Mouse (Mus musculus) embryonic facial prominence, embryonic 14.5 days (tissue): ENCODE results near the gene Plekhh1. TPM values are rescaled to one million over a fixed set of nuclear protein-coding genes. Genes with fewer than 3 reads are reported as not detected.

ENCODE experiments used
- ATAC-seq: fragments of 200-750 bp; cut with Nextera tagmentation; 2 replicates; pipeline ENCODE4 v1.8.0; 2017; ENCODE audit warnings: low read depth, moderate number of reproducible peaks, moderate TSS enrichment
- DNase-seq: peaks from one replicate; pipeline ENCODE4 v3.0.0-alpha.2; 2015; ENCODE audit warnings: low spot score
- H3K27ac ChIP-seq: fragments of 300-500 bp; sonication (generic); replicated peaks from 2 replicates; pipeline ENCODE4 v1.5.1; 2014; ENCODE audit warnings: low read depth, mild to moderate bottlenecking, low read length, moderate library complexity
- H3K27me3 ChIP-seq: fragments of 300-500 bp; sonication (generic); replicated peaks from 2 replicates; pipeline ENCODE4 v1.6.1; 2014; ENCODE audit warnings: low read length; ENCODE audit not compliant: control insufficient read depth, insufficient read depth
- H3K36me3 ChIP-seq: fragments of 300-500 bp; sonication (generic); 2 replicates; pipeline ENCODE4 v1.6.1; 2014; ENCODE audit warnings: low read length, mixed read lengths; ENCODE audit not compliant: control insufficient read depth, insufficient read depth
- H3K4me1 ChIP-seq: fragments of 300-500 bp; sonication (generic); 2 replicates; pipeline ENCODE4 v1.6.1; 2014; ENCODE audit warnings: antibody characterized with exemption, low read length; ENCODE audit not compliant: control insufficient read depth, insufficient read depth
- H3K4me2 ChIP-seq: fragments of 300-500 bp; sonication (generic); 2 replicates; pipeline ENCODE4 v1.6.1; 2014; ENCODE audit warnings: low read depth, mild to moderate bottlenecking, low read length, moderate library complexity, mixed read lengths
- H3K4me3 ChIP-seq: fragments of 300-500 bp; sonication (generic); 2 replicates; pipeline ENCODE4 v1.5.1; 2014; ENCODE audit warnings: low read depth, mild to moderate bottlenecking, low read length
- H3K9ac ChIP-seq: fragments of 300-500 bp; sonication (generic); 2 replicates; pipeline ENCODE4 v1.6.1; 2014; ENCODE audit warnings: low read depth, mild to moderate bottlenecking, low read length, moderate library complexity, mixed read lengths
- H3K9me3 ChIP-seq: fragments of 300-500 bp; sonication (generic); 2 replicates; pipeline ENCODE4 v1.6.1; 2016; ENCODE audit warnings: low read length; ENCODE audit not compliant: control insufficient read depth
- WGBS: fragments of 180-500 bp; shearing (Covaris S2); extraction: QIAGEN DNeasy Blood & Tissue Kit; methylation state at CpG from one replicate; pipeline ENCODE4 v1.1.7; 2014; 5-methylcytosine and 5-hydroxymethylcytosine counted together
- polyA plus RNA-seq: library from polyadenylated mRNA; unstranded; fragments of >200 nt; fragmentation: Nextera tagmentation; extraction: Ambion mirVana; gene quantifications from 2 replicates; pipeline ENCODE4 v1.2.1, GENCODE M21; 2014

Gene Plekhh1
- polyA plus RNA-seq, 1 experiment from 2014 or later: 3.5 TPM

DNA sequence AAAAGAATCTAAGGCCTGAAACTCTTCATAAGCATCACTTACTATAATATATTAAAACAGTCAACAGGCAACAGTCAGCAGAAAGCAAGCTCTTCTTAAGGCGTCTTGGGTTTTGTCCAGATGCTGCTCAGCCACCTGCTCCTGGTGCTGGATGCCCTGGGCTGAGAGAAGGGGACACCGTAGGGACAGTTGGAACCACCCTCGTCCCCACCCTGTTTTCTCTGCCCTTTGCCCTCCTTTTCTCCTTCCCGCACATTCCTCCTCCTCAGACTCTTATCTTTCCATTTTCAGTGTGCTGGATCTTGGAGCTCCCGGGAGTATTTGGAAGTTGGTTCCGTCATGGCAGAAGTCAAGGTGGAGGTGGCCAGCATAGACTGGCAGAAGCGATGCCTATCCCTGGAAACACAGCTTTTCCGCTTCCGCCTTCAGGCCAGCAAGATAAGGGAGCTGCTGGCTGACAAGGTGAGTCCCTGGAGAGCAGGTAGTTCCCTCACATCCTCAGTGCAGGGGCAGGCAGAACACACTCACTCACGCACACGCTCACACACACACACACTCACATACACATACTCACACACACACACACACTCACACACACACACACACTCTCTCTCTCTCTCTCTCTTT, 11.4 kb downstream of the Plekhh1 start:
- Histone ChIP-seq H3K27me3 (no peaks in the 10 kb centered on the region), H3K4me3 (no peak overlapping the region), H3K36me3 (no peaks in the 10 kb centered on the region), H3K27ac (no peak overlapping the region), H3K9me3 (no peaks in the 10 kb centered on the region), H3K9ac (no peak overlapping the region), H3K4me1 (no peaks in the 10 kb centered on the region), H3K4me2 (no peak overlapping the region)
- 83% methylated on average over 11 of the region's 11 CpGs for WGBS
- ATAC-seq: no peak
- no peak for DNase-seq

DNA sequence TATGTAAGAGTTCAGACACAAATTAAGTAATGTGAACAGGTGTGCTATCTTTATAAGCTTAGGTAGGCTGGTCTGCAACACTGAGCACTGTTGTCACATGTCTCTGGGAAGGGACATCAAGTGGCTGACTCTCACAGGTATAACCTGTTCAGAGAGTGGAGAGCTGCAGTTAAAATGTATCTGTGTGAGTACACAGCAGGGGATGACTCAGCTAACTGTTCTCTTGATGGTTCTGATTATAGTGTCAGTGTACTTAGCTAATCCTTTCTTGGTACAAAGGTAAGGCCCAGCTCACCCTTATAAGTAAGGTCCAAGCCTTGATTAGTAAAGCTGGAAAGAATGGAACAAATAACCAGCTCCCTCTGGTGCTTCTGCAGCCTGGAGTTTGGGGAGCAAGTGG, 12.5 kb downstream of the Plekhh1 start:
- Histone ChIP-seq H3K9me3 (0 out of 2 replicates have a peak, but pooled peaks cover 3% of the 10 kb centered on the region), H3K9ac (no peak overlapping the region), H3K4me3 (no peak overlapping the region), H3K4me2 (no peak overlapping the region), H3K27me3 (no peaks in the 10 kb centered on the region), H3K4me1 (no peaks in the 10 kb centered on the region), H3K36me3 (no peaks in the 10 kb centered on the region), H3K27ac (no peak overlapping the region)
- ATAC-seq: no peak
- DNase-seq: no peak

DNA sequence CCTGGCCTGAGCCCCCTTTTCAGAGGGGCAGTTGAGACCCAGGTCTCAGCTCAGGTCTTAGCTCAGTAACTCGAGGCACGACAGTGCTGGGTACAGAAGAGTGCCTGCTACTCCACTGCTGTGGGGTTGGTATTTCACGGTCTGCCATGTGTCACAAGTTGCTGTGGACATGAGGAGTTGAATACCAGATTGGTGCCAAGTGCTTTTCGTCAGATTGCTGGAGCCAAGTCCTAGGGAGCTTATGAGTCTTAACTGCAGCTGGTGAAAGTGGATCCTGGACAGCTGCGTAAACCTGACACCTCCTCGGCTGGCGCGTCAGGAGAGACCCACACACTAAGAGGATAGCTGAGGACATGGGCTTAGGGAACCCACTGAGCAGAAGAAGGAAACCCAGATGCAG, 15.7 kb downstream of the Plekhh1 start:
- WGBS: 54% methylated on average over 8 of the region's 8 CpGs
- peak; percentile 94 for ATAC-seq

GRCm38 (mm10) chr12:79046171-79046570, 17.2 kb downstream of the Plekhh1 start:
- no peaks in the 10 kb centered on the region for H3K4me1 ChIP-seq
- no peaks in the 10 kb centered on the region for H3K27me3 ChIP-seq
- no peak overlapping the region for H3K4me3 ChIP-seq
- no peak overlapping the region for H3K9ac ChIP-seq
- ATAC-seq: no peak
- no peak overlapping the region for H3K4me2 ChIP-seq
- H3K9me3 ChIP-seq: 0 out of 2 replicates have a peak, but pooled peaks cover 3% of the 10 kb centered on the region
- H3K36me3 ChIP-seq: no peaks in the 10 kb centered on the region
- 54% methylated on average over 6 of the region's 6 CpGs for WGBS
- DNase-seq: no peak
- no peak overlapping the region for H3K27ac ChIP-seq

More for the DNA sequence above, 15.7 kb downstream of the Plekhh1 start:
- H3K27me3 ChIP-seq: no peaks in the 10 kb centered on the region
- no peak overlapping the region for H3K27ac ChIP-seq
- no peaks in the 10 kb centered on the region for H3K4me1 ChIP-seq
- H3K4me3 ChIP-seq: no peak overlapping the region
- H3K36me3 ChIP-seq: no peaks in the 10 kb centered on the region
- DNase-seq: peak; percentile 89
- H3K4me2 ChIP-seq: no peak overlapping the region
- H3K9ac ChIP-seq: no peak overlapping the region
- H3K9me3 ChIP-seq: 0 out of 2 replicates have a peak, but pooled peaks cover 3% of the 10 kb centered on the region

DNA sequence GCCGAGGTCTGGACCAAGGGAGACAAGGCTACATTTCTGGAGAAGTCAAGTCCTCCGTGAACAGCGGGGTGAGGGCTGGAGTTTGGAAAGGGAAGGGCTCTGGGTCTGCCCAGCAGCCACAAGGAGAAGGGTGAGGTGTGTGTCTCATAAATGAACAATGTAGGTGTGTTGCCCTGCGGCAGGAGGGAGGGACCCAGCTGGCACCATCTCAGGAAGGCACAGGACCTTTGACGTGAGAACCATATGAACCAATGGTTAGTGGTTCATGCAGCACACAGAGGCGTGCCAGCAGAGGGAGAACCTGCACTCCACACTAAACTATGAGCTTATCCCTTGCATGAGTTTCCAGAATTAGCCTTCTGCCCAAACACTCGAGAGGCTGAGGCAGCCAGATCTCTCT, 18.2 kb downstream of the Plekhh1 start:
- Histone ChIP-seq H3K9me3 (0 out of 2 replicates have a peak, but pooled peaks cover 3% of the 10 kb centered on the region), H3K27ac (no peak overlapping the region), H3K9ac (no peak overlapping the region), H3K36me3 (no peaks in the 10 kb centered on the region), H3K4me1 (no peaks in the 10 kb centered on the region), H3K4me3 (no peak overlapping the region), H3K27me3 (no peaks in the 10 kb centered on the region), H3K4me2 (no peak overlapping the region)
- 83% methylated on average over 7 of the region's 7 CpGs for WGBS
- no peak for DNase-seq
- no peak for ATAC-seq

DNA sequence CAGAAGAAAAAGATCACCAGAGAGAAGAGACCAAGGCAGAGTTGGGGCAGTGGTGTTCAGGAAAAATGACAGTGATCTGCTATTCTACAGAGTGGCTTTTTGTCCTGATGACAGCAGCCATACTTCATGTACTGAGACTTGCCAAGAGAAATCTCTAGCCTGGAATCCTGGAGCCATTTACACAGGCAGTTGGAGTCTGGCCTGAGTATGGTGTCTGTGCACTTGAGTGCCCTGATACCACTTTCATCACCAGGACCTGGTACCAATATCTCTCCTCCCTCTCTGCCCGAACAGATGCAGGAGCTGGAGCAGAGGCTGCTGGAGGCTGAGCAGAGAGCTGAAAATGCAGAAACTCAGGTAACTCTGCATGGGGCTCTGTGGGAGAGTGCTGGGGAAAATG, 19.9 kb downstream of the Plekhh1 start:
- Histone ChIP-seq H3K4me1 (no peaks in the 10 kb centered on the region), H3K9ac (no peak overlapping the region), H3K27ac (no peak overlapping the region), H3K27me3 (no peaks in the 10 kb centered on the region), H3K9me3 (0 out of 2 replicates have a peak, but pooled peaks cover 3% of the 10 kb centered on the region), H3K36me3 (no peaks in the 10 kb centered on the region), H3K4me2 (no peak overlapping the region), H3K4me3 (no peak overlapping the region)
- no peak for DNase-seq
- no peak for ATAC-seq
- 100% methylated on average over 1 of the region's 1 CpGs for WGBS

GRCm38 (mm10) chr12:79049807-79050206, 20.8 kb downstream of the Plekhh1 start:
- 71% methylated on average over 2 of the region's 2 CpGs for WGBS

GRCm38 (mm10) chr12:79050545-79051212, 21.7 kb downstream of the Plekhh1 start:
- Histone ChIP-seq H3K36me3 (no peaks in the 10 kb centered on the region), H3K27me3 (no peaks in the 10 kb centered on the region), H3K27ac (no peak overlapping the region), H3K4me2 (no peak overlapping the region), H3K4me1 (no peaks in the 10 kb centered on the region), H3K9ac (no peak overlapping the region), H3K9me3 (0 out of 2 replicates have a peak, but pooled peaks cover 3% of the 10 kb centered on the region), H3K4me3 (no peak overlapping the region)
- WGBS: 75% methylated on average over 3 of the region's 3 CpGs
- peak; percentile 84; the same call in 1 of the 2 replicates for ATAC-seq
- DNase-seq: peak; percentile 60

More at GRCm38 (mm10) chr12:79049807-79050206, 20.8 kb downstream of the Plekhh1 start:
- Histone ChIP-seq H3K9ac (no peak overlapping the region), H3K9me3 (0 out of 2 replicates have a peak, but pooled peaks cover 3% of the 10 kb centered on the region), H3K27ac (no peak overlapping the region), H3K4me2 (no peak overlapping the region), H3K27me3 (no peaks in the 10 kb centered on the region), H3K4me1 (no peaks in the 10 kb centered on the region), H3K4me3 (no peak overlapping the region), H3K36me3 (no peaks in the 10 kb centered on the region)
- DNase-seq (peak; percentile 36), ATAC-seq (no peak)
